Mouse (Mus musculus) CH12F3 (cell line): ENCODE results near the gene Gcnt2.

Experiments
- in situ Hi-C: fragments of 300-500 bp; cut with MboI; formaldehyde crosslinking; loops from 2 replicates; pipeline ENCODE4 v1.14.3; 2020; ENCODE audit warnings: low sequenced_read_pairs

Gcnt2 gene

GRCm38 (mm10) chr13:40859652-40860399 lies at the start of gene Gcnt2:
Gene Gcnt2 (plus strand): TSS chr13:40859754.
- in situ Hi-C loops = no loop called here

GRCm38 (mm10) chr13:40820617-40821016 lies 38.9 kb upstream of the Gcnt2 start:
- in situ Hi-C loops = no loop called here

GRCm38 (mm10) chr13:40821911-40822310 lies 37.6 kb upstream of the Gcnt2 start:
- in situ Hi-C loops = no loop called here

GRCm38 (mm10) chr13:40841146-40841787 lies 18.3 kb upstream of the Gcnt2 start:
- in situ Hi-C loops = loop anchor here (10.0 kb wide), 1 partner anchor 394 kb away; no protein-coding TSS in a partner anchor

DNA sequence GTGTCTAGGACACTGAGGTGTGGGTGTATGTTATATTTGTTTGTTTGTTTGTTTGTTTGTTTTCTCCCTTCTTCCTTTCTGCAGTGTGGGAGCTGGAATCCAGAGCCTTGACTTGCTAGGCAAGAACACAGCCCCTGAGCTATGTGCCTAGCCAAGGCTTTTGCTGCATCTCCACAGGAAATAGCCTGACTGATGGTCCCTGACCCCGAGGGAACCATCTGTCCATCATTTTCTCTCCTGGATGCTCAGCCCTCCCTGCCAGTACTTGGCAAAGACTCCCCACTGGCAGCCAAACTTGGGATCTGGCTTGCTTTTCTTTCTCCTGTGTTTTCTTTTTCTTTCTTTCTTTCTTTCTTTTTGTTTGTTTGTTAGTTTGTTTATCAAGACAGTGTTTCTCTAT lies 17.4 kb upstream of the Gcnt2 start:
- in situ Hi-C loops = loop anchor here (10.0 kb wide), 1 partner anchor 393 kb away; no protein-coding TSS in a partner anchor

GRCm38 (mm10) chr13:40843418-40844067 lies 16.0 kb upstream of the Gcnt2 start:
- in situ Hi-C loops = loop anchor here (10.0 kb wide), 1 partner anchor 391 kb away; no protein-coding TSS in a partner anchor

DNA sequence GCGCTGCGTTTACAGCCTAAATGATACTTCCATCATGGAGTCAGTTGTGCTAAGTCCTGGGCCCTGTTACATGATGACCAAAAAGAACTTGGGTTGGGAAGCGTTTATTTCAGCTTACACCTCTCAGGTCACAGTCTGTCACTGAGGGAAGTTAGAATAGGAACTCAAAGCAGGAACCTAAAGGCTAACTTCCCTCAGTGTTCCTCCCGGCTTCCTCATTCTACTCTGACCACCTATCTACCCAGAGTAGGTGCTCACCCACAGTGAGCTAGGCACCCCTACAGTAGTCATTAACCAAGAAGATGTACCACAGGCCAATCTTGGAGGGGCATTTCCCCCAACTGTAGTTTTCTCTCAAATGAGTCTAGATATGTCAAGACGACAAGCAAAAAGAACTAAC lies 15.4 kb upstream of the Gcnt2 start:
- in situ Hi-C loops = loop anchor here (10.0 kb wide), 1 partner anchor 391 kb away; no protein-coding TSS in a partner anchor

GRCm38 (mm10) chr13:40845951-40846350 lies 13.6 kb upstream of the Gcnt2 start:
- in situ Hi-C loops = loop anchor here (10.0 kb wide), 1 partner anchor 389 kb away; no protein-coding TSS in a partner anchor

GRCm38 (mm10) chr13:40846375-40846774 lies 13.2 kb upstream of the Gcnt2 start:
- in situ Hi-C loops = loop anchor here (10.0 kb wide), 1 partner anchor 388 kb away; no protein-coding TSS in a partner anchor

DNA sequence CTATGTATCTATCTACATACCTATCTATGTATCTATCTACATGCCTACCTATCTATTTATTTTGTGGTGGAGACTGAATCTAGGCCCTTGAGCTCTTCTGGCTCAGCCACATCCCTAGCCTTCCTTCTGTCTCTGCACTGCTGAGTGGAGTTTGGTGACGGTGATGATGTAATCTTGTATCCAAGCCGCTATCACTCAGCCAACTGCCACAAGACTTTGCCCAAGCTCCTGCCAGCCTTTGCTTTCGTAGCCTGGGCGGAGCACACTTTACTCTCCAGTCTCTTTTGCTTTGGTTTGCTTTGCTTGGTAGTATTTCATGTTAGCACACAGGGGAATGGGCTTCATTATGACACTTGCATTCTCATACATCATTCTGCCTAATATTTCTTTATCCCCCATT lies 11.7 kb upstream of the Gcnt2 start:
- in situ Hi-C loops = loop anchor here (10.0 kb wide), 1 partner anchor 387 kb away; no protein-coding TSS in a partner anchor

DNA sequence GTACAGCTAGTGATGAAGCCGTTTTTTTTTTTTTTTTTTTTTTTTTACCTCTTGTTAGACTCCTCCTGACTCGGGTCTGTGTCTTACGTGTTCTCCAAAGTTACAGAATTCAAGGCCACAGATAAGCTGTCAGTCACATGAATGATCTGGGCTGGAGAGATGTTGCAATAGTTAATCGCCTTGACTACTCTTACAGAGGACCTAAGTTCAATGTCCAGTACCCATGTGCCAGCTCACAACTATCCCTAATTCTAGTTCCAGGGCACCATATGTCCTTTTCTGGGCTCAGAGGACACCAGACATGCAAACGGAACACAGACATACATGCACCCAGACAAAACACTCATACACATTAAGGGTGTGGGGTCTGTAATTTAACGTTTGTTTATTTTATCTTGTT lies 8.9 kb upstream of the Gcnt2 start:
- in situ Hi-C loops = no loop called here

GRCm38 (mm10) chr13:40851281-40851680 lies 8.3 kb upstream of the Gcnt2 start:
- in situ Hi-C loops = no loop called here

DNA sequence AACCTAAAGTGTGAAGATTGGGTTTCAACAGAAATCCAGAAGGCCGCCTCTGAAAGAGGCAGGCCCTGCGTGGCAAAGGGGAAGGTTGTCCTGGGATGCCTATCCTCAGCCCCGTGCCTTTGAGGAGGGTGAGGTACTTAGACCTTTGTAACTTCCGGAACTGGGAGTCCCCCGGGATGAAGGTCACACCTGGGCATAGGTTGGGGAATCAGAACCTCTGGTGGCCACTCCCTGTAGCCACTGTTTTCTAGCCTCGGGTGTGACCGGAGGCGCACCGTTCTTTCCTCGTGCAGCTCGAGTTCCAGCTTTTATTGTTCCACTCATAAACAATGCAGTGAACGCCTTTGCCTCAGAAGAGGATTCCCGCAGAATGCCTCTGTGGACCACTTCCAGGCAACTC lies 7.6 kb upstream of the Gcnt2 start:
- in situ Hi-C loops = no loop called here

- in situ Hi-C loops = no loop called here
These were observed 6.8 kb upstream of the Gcnt2 start for GRCm38 (mm10) chr13:40852791-40853190.

DNA sequence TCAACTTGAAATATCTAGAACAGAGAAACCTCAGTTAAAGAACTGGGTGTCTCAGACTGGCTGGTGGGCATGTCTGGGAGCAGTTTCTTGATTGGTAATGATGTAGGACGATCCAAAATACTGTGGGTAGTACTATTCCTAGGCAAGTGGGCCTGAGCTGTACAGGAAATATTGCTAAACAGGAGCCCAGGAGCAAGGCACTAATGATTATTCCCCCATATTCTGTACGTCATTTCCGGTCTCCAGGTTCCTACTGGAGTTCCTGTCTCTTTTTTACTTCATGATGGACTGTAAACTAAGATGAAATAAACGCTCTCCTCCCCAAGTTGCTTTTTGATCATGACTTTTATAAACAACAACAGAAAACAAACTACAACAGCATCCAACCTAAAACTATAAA lies 5.7 kb upstream of the Gcnt2 start:
- in situ Hi-C loops = no loop called here

DNA sequence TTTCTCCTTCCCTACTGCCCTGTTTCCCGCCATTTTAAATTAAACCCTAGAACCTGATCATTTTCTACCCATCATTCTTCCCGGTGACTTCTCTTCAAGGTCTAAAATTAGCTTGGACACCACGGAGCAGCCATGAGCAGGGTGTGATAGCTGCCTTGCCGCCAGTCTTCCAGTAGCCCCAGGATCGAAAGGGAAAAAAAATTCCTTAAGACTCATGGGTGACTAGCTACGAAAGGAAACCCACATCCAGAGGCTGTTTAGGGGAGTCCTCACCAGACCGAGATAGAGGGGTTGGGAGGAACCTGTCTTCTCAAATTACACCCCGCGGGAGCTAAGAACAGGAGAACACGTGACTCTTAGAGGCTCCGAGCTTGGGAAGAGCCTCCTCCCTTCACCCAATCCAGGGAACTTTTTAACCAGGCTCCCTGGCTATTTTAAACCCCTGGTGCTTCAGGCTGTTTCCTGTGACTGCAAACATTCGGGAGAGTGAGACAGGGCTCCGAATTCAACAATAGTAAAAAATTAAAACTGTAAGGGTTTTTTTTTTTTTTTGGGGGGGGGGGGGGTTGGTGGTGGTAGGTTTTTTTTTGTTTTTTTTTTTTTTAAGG lies 5.0 kb upstream of the Gcnt2 start:
- in situ Hi-C loops = no loop called here

DNA sequence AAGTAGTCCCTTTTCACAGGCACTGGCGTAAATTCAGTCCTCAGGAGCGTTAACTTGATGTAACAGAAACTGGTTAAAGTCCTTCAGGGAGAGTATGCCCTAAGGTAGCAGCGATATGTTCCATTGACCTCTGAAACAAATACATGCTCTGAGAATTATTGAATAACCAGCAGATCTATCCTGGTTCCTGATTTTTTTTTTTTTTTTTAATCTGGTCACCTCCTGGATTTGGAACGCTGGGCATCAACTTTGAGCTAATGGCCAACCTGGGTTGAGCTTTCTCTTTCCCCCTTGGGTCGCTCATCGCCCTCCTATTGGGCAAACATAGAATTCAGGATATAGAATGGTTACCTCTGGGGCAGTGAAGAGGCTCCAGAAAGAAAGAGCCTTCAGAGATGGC lies 4.3 kb upstream of the Gcnt2 start:
- in situ Hi-C loops = no loop called here

DNA sequence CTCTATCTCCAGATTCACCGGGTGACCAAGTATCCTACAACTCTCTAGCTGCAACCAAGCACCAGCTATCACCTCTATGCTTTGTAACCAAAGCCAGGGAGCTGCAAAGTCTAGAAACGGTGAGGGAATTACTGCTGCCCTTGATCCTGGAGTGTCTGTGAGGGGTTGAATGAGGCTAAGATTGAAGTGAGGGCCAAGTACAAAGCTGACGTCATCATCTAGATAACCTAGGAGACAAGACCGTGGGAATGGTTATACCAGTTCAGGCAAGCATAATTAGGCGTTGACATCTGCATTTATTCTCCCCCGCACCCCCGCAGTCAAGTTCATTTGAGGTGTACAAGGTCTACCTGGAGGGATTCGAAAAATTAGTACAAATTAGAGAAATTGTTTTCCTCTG lies 2.8 kb upstream of the Gcnt2 start:
- in situ Hi-C loops = no loop called here

- in situ Hi-C loops = no loop called here
These were observed 2.2 kb upstream of the Gcnt2 start for GRCm38 (mm10) chr13:40857281-40857818.

- in situ Hi-C loops = no loop called here
These were observed 329 bp upstream of the Gcnt2 start for GRCm38 (mm10) chr13:40859225-40859624.

- in situ Hi-C loops = no loop called here
These were observed 3.5 kb downstream of the Gcnt2 start for GRCm38 (mm10) chr13:40863006-40863405.
